Mouse (Mus musculus): ENCODE results near the gene Abcg8. TPM values are rescaled to one million over a fixed set of nuclear protein-coding genes. Genes with fewer than 3 reads are reported as not detected.

Abcg8 gene
- polyA plus RNA-seq, 1 experiment from 2014 or later: 0.25 TPM

GRCm38 (mm10) chr17:84744256-84744655 lies 68.2 kb downstream of the Abcg8 start:
- Histone ChIP-seq H3K9ac (replicated peaks; ENCODE audit: low read length) (no peak overlapping the region), H3K4me3 (ENCODE audit: low read length) (no peak overlapping the region), H3K9me3 (ENCODE audit: low read length) (no peaks in the 10 kb centered on the region), H3K27me3 (ENCODE audit: insufficient read depth, low read length) (no peaks in the 10 kb centered on the region), H3K4me2 (replicated peaks; ENCODE audit: low read depth, low read length) (no peak overlapping the region), H3K4me1 (ENCODE audit: insufficient read depth, low read length) (peaks cover 5% of the 10 kb centered on the region; the same call in 1 of the 2 replicates), H3K36me3 (ENCODE audit: insufficient read depth, low read length) (peaks cover 12% of the 10 kb centered on the region; the same call in 1 of the 2 replicates), H3K27ac (ENCODE audit: low read length) (no peak overlapping the region)
- ATAC-seq (ENCODE audit: low FRiP score, low TSS enrichment): no peak
- 80% methylated on average over 4 of the region's 4 CpGs for WGBS

GRCm38 (mm10) chr17:84745001-84745400 lies 68.9 kb downstream of the Abcg8 start:
- Histone ChIP-seq H3K9ac (replicated peaks; ENCODE audit: low read length) (no peak overlapping the region), H3K27me3 (ENCODE audit: insufficient read depth, low read length) (no peaks in the 10 kb centered on the region), H3K4me2 (replicated peaks; ENCODE audit: low read depth, low read length) (no peak overlapping the region), H3K27ac (ENCODE audit: low read length) (no peak overlapping the region), H3K4me1 (ENCODE audit: insufficient read depth, low read length) (peaks cover 11% of the 10 kb centered on the region), H3K36me3 (ENCODE audit: insufficient read depth, low read length) (peaks cover 12% of the 10 kb centered on the region; the same call in 1 of the 2 replicates), H3K9me3 (ENCODE audit: low read length) (no peaks in the 10 kb centered on the region), H3K4me3 (ENCODE audit: low read length) (no peak overlapping the region)
- 64% methylated on average over 9 of the region's 9 CpGs for WGBS
- ATAC-seq (ENCODE audit: low FRiP score, low TSS enrichment): no peak

GRCm38 (mm10) chr17:84747212-84747611 lies 71.1 kb downstream of the Abcg8 start:
- Histone ChIP-seq H3K9me3 (ENCODE audit: low read length) (no peaks in the 10 kb centered on the region), H3K4me3 (ENCODE audit: low read length) (no peak overlapping the region), H3K9ac (replicated peaks; ENCODE audit: low read length) (no peak overlapping the region), H3K36me3 (ENCODE audit: insufficient read depth, low read length) (peaks cover 22% of the 10 kb centered on the region; the same call in 1 of the 2 replicates), H3K27ac (ENCODE audit: low read length) (no peak overlapping the region), H3K4me2 (replicated peaks; ENCODE audit: low read depth, low read length) (no peak overlapping the region), H3K27me3 (ENCODE audit: insufficient read depth, low read length) (no peaks in the 10 kb centered on the region), H3K4me1 (ENCODE audit: insufficient read depth, low read length) (peaks cover 29% of the 10 kb centered on the region)
- no peak for ATAC-seq (ENCODE audit: low FRiP score, low TSS enrichment)
- WGBS: 75% methylated on average over 6 of the region's 6 CpGs

- Histone ChIP-seq H3K4me3 (ENCODE audit: low read length) (no peak overlapping the region), H3K27ac (ENCODE audit: low read length) (no peak overlapping the region), H3K4me2 (replicated peaks; ENCODE audit: low read depth, low read length) (no peak overlapping the region), H3K27me3 (ENCODE audit: insufficient read depth, low read length) (no peaks in the 10 kb centered on the region), H3K36me3 (ENCODE audit: insufficient read depth, low read length) (peaks cover 22% of the 10 kb centered on the region; the same call in 1 of the 2 replicates), H3K4me1 (ENCODE audit: insufficient read depth, low read length) (peaks cover 31% of the 10 kb centered on the region), H3K9me3 (ENCODE audit: low read length) (no peaks in the 10 kb centered on the region), H3K9ac (replicated peaks; ENCODE audit: low read length) (no peak overlapping the region)
- 94% methylated on average over 9 of the region's 9 CpGs for WGBS
- no peak for ATAC-seq (ENCODE audit: low FRiP score, low TSS enrichment)
Observed at GRCm38 (mm10) chr17:84748152-84748682, 72.1 kb downstream of the Abcg8 start.

GRCm38 (mm10) chr17:84749297-84749696 lies 73.2 kb downstream of the Abcg8 start:
- no peak overlapping the region for H3K4me3 ChIP-seq (ENCODE audit: low read length)
- H3K4me1 ChIP-seq (ENCODE audit: insufficient read depth, low read length): peaks cover 33% of the 10 kb centered on the region
- no peaks in the 10 kb centered on the region for H3K27me3 ChIP-seq (ENCODE audit: insufficient read depth, low read length)
- no peak overlapping the region for H3K9ac ChIP-seq (replicated peaks; ENCODE audit: low read length)
- peaks cover 22% of the 10 kb centered on the region; the same call in 1 of the 2 replicates for H3K36me3 ChIP-seq (ENCODE audit: insufficient read depth, low read length)
- no peak for ATAC-seq (ENCODE audit: low FRiP score, low TSS enrichment)
- H3K27ac ChIP-seq (ENCODE audit: low read length): no peak overlapping the region
- no peaks in the 10 kb centered on the region for H3K9me3 ChIP-seq (ENCODE audit: low read length)
- WGBS: 41% methylated on average over 8 of the region's 8 CpGs
- H3K4me2 ChIP-seq (replicated peaks; ENCODE audit: low read depth, low read length): no peak overlapping the region

Other genes with a start within 250 kb of the Abcg8 start
- gene Thada, start 210.1 kb upstream of the Abcg8 start, polyA plus RNA-seq (2015; fragmentation: Nextera tagmentation; extraction: Ambion mirVana): 9.2 and 10.6 TPM in 2 replicates
- 10.5 and 12.2 TPM in 2 replicates for gene Plekhh2, start 164.4 kb upstream of the Abcg8 start, polyA plus RNA-seq (2015; fragmentation: Nextera tagmentation; extraction: Ambion mirVana)
- 54.9 and 56.9 TPM in 2 replicates for gene Dync2li1, start 49.8 kb upstream of the Abcg8 start, polyA plus RNA-seq (2015; fragmentation: Nextera tagmentation; extraction: Ambion mirVana)
- gene Abcg5, start 6.7 kb downstream of the Abcg8 start, polyA plus RNA-seq (2015; fragmentation: Nextera tagmentation; extraction: Ambion mirVana): 3.7 TPM in 2 replicates
- 54.8 and 57.7 TPM in 2 replicates for gene Lrpprc, start 114.5 kb downstream of the Abcg8 start, polyA plus RNA-seq (2015; fragmentation: Nextera tagmentation; extraction: Ambion mirVana)